Mouse (Mus musculus) CD8-positive naive resting alpha-beta T cell, adult 57 days (primary cell): ENCODE measurements around the gene Ankrd37. TPM values are rescaled to one million over a fixed set of nuclear protein-coding genes. Genes with fewer than 3 reads are reported as not detected.

Experiments
- total RNA-seq: library from RNA; stranded (reverse); gene quantifications from one replicate; pipeline ENCODE4 v1.2.4, GENCODE M21; 2023

Gene Ankrd37
- 7.2 TPM for total RNA-seq

GRCm38 (mm10) chr8:46005596-46005995 is at the start of gene Ankrd37:
TSS of gene Ankrd37 (minus strand) at chr8:46005707.

GRCm38 (mm10) chr8:45999138-45999783 is 6.2 kb downstream of the Ankrd37 start, which contains the start of gene Lrp2bp:
TSS of gene Lrp2bp (plus strand) at chr8:45999303.

GRCm38 (mm10) chr8:45975126-45975836 is 30.2 kb downstream of the Ankrd37 start, which contains the start of the genes 1700029J07Rik and Ufsp2:
TSS of gene 1700029J07Rik (minus strand) at chr8:45975252.
TSS of gene Ufsp2 (plus strand) at chr8:45975528.

Other genes with a start within 250 kb of the Ankrd37 start
- gene Pdlim3, start 120.2 kb downstream of the Ankrd37 start, total RNA-seq: not detected
- not detected for gene Ccdc110, start 71.1 kb downstream of the Ankrd37 start, total RNA-seq
- 1.7 TPM for gene 1700029J07Rik, start 30.5 kb downstream of the Ankrd37 start, total RNA-seq
- gene Ufsp2, start 30.2 kb downstream of the Ankrd37 start, total RNA-seq: 13.8 TPM
- not detected for gene Lrp2bp, start 6.4 kb downstream of the Ankrd37 start, total RNA-seq
- 19.9 TPM for gene Cfap97, start 146.1 kb upstream of the Ankrd37 start, total RNA-seq
- 24.3 TPM for gene Snx25, start 146.5 kb upstream of the Ankrd37 start, total RNA-seq
- gene Slc25a4, start 205.6 kb upstream of the Ankrd37 start, total RNA-seq: 82.4 TPM